Mouse (Mus musculus): ENCODE data around the gene Pm20d2. TPM values are rescaled to one million over a fixed set of nuclear protein-coding genes. Genes with fewer than 3 reads are reported as not detected.

Gene Pm20d2
- total RNA-seq (2021) (10 to 100 TPM; 19.5 to 47.0 TPM), polyA plus RNA-seq (2012; rRNA removed) (63.8 and 85.1 TPM in 2 replicates)
- long read RNA-seq, partial matches to known transcripts = 1 of 8 reads
- long read RNA-seq, other reads (novel, unspliced or antisense) = 3 of 8 reads

DNA sequence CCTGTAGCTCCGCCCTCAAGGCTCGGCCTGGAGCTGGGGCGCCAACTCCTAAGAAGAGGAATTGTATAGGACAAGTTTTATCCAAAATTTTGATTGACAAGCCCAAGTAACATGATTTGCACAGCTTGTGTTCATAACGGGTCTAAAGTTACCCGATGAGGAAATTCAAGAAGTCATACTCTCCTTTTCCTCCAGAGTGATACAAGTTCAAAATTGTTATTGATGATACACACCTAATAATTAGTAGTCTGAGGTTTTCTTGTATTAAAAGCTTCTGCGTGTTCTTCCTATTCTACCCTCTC, at the start of gene Pm20d2:
Pm20d2 (minus strand) TSS at position 3 of the 302 bp plus-strand sequence.
- no peak for DNase-seq

DNA sequence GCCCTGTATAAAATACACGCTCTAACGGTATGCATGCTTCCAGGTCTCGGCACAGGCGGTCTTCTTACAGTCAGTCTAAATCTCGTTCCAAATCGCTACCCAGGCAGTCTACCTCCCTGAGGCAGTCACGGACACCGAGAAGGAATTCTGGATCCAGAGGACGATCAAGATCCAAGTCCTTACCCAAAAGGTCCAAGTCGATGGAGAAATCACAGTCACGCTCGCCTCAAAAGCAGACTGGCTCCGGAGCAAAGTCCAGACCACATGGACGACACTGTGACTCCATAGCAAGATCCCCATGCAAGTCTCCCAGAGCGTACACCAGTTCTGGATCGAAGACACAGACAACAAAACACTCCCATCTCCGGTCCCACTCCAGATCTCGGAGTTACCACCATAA, 41.3 kb upstream of the Pm20d2 start:
- no peak for DNase-seq

DNA sequence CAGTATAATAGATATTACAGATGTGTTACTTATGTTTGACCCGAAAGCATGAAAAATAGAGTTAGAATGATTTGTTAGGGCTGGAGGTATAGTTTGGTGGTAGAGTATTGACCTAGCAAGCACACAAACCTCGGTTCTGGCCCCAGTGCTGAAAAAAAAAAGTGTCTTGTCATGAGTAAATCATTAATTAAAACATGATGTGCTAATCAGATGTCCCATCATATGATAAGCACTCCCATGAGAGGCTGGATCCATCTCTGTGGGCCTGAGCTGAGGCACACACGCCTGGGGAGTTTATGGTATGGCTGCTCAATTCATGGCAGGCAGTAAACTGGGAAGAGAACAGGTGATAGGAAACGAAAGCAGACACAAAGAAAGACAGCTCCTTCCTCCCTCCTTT, 40.1 kb upstream of the Pm20d2 start:
- no peak for DNase-seq

DNA sequence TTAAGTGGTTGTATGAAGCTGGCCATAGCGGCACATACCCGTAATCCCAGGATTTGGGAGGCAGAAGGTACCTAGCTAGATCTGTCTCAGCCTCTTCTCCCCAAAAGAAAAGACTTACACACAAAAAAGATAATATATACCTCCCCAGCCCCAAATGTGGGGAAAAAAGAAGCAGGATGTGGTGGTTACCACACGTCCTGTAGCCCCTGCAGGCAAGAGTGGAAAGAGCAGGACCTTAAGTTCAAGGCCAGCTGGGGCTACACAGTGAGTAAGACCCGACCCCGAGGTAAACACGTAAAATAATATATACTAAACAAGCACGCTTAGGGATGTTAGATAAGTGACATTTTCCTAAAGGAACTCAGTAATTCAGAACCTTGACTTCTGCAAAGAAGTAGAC, 37.6 kb upstream of the Pm20d2 start:
- no peak for DNase-seq

DNA sequence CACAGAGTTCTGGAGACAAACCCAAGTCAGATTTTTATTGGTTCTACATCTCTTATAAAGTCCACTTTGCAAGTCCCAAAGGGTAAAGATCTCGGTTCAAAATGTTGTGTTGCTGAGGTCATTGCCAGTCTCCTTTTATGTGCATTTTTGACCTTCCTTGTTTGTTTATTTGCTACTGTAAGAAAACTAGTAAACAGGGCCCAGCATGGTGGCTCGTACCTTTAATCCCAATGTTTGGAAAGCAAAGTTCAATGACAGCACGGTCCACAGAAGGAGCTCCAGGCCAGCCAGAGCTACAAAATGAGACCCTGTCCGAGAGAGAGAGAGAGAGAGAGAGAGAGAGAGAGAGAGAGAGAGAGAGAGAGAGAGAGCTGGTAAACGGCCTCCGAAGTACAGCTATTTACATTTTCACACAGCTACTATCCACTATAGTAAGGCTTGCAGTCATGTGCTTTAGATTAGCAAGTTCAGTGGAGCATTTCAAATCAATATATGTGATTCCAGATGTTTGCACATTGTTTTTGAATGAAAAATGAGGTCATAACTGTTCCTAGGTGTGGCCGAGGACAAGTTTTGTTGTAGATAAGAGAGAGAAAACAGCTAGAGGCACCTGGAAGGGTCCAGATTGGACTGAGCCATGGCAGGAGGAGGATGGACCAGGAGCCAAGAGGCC, 34.6 kb upstream of the Pm20d2 start:
- no peak for DNase-seq

DNA sequence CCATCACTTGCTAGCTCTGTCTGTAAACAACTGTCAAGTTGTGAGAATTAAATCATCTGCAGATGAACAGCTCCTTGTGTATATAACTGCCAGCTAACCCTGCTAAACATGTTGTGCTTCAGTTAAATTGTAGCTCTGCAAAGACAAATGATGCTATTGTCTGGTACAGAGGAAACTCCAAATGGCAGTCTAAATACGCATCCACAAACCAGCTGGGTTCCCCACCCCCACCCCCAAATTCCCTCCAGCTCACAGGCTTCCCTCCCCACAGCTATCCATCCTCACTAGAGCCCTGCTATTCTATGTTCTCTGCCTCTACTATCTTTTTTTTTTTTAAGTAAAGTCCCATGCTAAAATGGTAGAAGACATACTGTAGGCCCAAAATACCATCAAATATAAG, 32.3 kb upstream of the Pm20d2 start:
- DNase-seq = no peak

DNA sequence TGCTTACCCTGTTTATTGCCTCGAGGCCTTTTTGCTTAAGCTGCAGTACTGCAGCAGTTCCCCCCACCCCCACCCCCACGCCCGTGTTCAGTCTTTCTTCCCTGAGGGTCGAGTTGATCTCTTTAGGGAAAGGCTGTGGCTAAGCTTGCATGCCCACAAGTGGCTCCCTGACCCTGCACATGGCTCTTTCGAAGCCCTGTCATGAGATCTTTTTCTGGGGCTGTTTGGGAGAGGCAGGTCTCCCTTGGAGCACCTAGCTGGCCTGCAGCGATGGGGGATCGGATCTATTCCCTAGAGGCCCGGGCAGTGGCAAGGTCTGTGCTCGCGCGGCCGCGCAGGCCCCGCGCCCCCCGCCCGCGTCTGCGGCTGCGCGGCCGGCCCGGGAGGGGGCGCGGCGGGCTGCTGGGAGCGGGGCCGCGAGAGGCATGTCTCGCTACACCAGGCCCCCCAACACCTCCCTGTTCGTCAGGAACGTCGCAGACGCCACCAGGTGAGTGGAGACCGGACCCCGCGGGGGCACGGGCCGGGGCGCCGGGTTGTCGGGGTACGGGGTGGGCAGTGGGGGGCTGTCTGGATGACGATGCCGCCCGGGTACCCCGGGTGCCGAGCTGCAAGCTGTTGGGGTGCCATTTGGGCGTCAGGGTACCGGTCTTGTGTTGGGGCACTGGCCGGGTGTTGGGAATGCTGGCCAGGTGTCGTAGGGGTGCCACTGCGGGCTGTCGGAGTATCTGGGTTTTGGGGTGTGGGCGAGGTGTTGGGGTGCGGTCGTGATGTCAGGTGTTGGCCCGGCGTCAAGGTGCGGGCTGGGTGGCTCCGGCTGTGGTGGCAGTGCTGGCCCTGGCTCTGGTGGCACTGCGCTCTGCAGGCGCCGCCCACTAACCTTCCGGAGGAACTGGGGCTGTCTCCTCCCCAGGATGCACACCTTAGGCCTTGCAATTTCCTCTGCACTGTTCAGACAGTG, 19.6 kb upstream of the Pm20d2 start, which contains the start of gene Srsf12:
Srsf12 (plus strand) TSS at position 111 of the 961 bp plus-strand sequence.
- DNase-seq = peak; percentile 25

DNA sequence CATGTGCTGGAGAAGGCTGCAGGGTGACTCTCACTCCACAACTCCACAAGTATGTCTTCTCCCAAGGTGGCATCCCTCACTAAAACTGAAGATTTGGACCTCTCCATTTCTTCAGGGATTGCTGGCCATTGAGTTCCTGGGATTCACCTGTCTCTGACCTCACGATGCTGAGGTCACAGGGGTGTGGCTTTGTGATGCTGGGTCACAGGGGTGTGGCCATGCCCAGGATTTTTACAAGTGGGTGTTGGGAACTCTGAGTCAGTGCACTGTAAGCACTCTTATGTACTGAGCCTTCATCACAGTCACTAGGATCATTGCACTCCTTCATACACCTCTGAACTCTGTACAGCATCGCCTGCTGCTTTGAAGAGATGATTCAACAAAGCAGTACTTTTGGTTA, 18.0 kb upstream of the Pm20d2 start:
- DNase-seq = no peak

DNA sequence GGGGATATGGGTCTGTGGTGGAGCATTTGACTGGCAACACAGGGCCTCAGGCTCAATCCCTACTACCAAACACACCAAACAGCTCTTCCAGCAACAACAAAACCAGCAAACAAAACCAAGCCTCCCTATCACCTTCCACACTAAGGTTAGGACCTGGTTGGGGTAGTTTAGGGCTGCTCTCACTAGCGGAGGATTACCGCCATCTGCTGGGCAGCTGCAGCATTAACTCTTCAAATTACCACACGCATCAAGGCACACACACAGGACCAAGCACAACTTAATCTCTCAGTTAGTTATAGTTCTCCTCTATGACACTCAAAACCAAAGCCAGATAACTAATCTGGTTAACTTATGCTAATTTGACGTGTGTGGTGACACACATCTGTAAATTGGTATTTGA, 15.1 kb upstream of the Pm20d2 start:
- DNase-seq = peak; percentile 57

DNA sequence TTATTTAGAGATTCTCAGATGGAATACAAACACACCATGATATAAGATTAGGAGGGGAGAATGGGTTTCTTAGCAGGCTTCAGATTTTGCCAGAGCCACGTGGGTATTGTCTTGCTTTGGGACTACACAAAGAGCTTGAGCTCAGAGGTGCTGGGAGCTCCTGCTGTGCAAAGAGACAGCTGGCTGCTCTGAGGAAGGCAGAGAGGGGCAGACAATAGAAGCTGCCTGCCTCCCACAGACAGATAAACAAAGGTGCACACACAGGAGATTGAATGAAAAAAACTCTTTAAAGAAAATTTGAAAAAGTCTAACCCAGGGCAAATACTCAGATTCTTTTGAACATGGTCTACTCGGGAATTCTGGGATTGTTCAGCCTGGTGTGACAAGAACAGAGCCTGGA, 8.6 kb upstream of the Pm20d2 start:
- no peak for DNase-seq

DNA sequence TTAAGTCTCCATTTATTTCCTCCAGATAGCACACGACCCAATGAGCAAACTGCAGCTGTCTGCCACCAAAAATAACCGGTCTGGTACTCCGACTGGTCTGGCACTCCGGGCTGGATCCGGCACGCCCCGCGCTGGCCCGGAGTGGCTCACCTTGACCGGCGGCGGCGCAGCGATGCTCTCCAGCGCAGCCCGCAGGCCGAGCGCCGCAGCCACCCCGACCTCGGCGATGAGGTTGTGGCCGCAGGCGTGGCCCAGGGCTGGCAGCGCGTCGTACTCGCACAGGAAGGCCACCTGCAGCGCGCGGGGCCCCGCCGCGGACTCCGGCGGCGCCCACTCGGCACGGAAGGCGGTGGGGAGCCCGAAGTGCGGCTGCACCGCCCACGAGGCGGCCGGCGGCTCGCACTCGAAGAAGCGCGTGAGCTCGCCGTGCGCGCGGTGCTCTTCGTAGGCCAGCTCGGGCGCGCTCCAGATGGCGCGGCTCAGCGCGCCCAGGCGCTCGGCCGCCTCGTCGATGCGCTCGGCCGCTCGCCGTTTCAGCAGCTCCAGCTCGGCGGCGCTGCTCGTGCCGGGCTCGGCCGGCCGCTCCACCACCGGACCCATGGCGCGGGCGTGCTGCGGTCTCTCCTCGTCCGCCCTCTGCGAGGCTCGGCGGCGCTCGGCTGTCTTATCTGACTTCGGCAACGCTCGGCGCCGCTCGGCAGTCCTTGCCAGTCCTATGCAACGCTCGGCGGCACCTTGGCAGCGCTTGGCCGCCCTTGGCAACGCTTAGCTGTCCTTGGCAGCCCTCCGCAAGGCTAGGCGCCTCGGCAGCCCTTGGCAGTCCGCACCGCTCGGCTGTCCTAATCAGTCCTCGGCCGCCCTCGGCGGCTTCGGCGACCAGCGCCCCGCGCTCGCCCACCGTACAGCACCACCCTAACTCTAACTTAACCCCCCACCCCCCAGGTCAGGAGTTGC, 479 bp downstream of the Pm20d2 start:
- peak; percentile 97 for DNase-seq

DNA sequence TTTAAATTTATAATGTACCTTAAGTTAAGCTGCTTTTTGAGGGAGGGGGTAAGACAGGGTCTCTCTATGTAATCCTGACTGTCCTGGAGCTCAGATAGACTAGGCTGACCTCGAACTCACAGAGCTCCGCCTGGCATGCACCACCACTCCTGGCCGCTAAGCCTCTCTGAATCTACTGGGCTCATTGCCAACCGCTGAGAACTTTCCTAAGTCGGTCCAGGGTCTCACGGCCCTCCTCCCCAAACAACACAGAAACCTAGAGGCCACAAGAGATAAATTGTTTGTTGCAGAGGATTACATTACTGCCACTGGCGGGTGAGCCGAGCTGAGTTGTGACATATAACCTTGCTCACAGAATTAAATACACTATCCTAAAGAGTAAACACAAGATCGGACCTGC, 1.4 kb downstream of the Pm20d2 start:
- DNase-seq = peak; percentile 82

DNA sequence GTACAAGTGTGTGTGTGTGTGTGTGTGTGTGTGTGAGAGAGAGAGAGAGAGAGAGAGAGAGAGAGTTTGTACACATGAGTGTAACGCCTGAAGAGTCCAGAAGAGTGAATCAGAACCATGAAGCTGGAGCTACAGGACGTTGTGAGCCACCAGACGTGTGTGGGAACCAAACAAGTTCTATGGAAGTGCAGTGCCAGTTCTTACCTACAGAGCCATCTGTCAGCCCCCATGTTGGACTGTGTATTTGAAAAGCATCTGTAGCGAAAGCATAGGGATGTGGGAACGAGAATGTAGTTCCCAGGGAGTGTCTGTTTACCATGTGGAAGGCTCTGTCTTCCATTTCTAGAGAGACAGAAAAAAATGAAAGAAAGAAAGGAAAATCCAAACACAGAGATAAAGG, 6.1 kb downstream of the Pm20d2 start:
- no peak for DNase-seq

DNA sequence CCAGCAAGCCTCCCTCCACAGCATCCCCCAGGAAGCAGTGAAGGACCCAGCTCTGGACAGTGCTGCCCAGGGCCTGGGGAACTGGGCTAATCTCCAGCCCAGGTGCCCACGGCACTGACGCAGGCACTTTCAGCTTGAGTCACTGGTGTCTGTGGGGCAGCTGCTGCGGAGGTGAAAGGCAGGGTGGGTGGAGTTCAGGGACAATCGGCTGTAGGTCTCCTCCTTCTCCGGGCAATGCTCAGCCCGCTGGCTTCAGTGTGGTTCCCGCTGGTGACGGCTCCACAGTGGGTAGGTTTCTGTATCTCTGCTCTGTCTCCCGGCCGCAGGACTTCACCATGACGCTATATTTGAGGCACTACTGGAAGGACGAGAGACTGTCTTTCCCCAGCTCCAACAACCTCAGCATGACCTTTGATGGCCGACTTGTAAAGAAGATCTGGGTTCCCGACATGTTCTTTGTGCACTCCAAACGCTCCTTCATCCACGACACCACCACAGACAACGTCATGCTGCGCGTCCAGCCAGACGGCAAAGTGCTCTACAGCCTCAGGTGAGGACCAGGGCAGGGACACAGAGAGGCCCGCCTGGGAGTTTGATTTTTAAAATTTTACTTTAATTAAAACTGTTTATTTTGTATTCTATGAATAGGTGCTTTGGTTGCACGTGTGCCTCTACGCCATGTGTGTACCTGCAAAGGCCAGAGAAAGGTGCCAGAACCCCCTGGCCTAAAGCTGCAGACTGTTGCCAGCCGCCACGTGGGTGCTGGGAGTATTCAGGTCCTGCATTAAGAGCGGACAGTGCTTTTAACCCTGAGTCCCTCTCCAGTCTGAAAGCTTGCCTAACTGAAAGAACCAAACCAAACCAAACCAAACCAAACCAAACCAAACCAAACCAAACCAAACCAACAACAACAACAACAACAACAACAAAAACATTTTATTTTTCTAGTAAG, 37.2 kb downstream of the Pm20d2 start:
- no peak for DNase-seq

DNA sequence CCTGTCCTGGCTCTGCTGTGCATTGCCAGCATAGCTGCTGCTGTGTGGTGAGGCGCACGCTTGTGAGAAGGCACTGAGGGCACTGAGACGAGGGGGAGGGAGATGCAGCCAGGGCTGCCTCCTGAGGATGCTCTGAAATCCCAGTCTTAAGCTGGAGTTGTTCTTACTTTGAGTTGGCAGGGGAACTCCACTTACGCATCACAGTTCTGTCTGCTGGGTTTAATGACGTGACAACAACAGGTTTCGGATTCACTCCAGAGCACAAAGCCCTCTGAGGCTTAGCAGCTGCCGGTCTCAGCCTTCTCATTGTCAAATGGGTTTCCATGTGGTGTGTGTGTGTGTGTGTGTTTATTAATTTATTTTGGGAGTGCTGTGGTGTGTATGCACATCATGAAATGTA, 40.4 kb downstream of the Pm20d2 start:
- DNase-seq = no peak

DNA sequence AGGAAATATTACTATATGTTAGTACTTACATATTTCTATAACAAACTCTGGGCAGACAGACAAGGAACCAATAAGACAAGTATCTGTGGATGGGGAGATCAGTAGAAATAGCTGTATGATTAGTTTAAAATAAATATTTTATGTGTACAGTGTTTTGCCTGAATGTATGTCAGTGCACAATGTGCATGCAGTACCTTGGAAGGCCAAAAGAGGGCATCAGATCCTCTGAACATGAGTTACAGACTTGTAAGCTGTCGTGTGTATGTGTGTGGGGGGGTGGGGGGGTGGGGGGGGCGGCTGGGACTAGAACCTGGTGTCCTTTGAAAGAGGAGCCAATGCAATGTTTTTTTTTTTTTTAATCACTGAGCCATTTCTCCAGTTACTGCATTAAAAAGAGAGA, 41.7 kb downstream of the Pm20d2 start:
- DNase-seq = no peak

DNA sequence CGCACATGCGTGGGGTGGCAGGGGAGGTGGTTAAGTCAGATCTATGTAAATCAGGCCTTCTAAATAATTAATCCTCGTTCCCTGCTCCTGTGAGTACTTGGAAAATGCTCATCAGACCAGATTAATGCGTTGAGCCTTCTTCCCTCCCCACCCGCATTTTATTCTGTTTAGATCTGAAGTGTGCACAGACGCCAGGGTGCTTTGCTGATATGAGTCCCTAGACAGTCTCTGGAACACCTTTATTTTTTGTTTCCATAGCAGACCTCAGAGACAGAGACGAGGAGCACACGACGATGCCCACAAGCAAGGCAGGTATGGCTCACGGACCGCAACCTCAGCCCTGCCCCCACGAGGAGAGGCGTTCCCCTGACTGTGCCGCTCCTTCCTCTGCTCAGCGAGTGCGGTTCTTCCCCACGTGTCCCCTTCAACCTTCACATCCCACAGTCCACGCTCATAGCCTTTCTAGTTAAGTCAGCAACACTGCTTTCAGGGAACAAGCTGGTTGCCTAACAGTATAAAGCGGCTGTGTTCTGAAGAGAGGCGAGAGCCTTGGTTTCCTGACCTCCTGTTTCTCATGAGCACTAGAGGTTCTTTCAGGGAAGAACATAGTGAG, 42.8 kb downstream of the Pm20d2 start:
- DNase-seq = no peak

DNA sequence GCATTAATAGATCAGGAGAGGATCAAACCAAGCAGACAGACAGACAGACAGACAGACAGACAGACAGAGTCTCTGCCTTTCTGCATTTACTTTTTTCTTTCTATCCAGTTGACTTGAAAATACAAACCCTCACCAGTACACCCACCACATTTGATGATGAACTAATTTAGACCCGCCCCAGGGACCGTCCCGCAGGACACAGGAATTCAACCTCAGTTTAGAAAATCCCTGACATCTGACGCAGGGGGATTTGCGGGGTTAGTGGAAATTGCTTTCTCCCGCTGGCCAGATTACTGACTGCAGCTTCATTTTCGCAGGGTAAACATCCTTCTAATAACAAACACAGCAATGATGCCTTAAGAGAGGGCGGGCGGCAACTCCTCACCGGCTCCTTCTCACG, 57.3 kb downstream of the Pm20d2 start, which contains the start of gene Gabrr1:
Gabrr1 (plus strand) TSS at position 301 of the 400 bp plus-strand sequence.
- no peak for DNase-seq

DNA sequence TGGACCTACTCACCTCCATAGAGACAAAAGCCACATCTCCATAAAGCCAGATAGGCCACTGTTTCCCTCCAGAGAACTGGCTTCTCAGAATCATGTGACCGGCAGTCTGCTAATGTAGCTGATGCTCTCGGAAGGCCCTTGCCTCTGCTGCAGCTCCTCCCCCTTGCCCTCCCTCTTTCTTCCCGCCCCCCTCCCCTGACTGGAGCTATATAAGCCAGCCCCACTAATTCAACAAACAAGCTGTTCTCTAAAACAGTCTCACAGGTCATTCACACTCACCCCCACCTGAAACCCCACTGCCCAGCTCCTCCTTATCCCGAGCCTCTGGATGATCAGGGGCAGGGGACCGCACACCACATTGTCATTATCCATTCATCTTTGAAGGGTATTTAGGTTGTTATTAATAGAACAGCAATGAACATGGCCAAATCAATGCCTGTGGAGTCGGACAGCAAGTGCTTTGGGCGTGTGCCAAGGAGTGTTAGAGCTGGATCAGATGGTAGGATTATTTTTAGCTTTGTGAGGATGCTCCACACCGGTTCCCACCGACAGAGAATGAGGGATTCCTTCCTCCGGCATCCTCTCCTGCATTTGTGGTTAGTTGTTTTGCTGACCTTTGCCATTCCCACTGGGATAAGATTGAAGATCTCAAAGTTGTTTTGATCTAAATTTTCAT, 64.0 kb downstream of the Pm20d2 start:
- no peak for DNase-seq

DNA sequence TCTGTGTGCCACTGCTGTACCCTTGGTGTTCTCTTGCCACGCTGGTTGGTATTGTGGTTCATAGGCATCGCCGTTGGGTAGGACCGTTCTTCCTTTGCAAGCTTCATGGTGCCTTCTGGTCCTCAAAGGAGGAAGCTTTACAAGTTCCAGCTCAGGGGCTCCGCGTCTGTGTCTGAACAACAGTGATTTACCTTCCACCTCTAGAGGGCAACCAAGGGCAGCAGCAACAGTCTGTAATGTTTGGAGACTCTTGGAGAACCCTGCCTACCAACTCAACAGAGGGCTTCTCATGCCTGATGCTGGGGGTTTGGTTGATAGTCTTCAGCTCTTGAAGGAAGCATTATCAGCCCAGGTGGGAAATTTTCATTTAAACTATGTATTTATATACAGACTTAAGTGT, 65.0 kb downstream of the Pm20d2 start:
- peak; percentile 45 for DNase-seq

Measured in adrenal gland, adult 2 months (tissue).